Mouse (Mus musculus): ENCODE results near the gene Ankrd31.

GRCm38 (mm10) chr13:96928432-96929039, 180.5 kb downstream of the Ankrd31 start:
- TF ChIP-seq CTCF (IDR thresholded peaks at IDR 0.05 in 2 of 3, conservative IDR thresholded peaks at IDR 0.05 in 1 of 3; ENCODE audit: control insufficient read depth in 1 of 3, insufficient read depth in 1 of 3, low read depth in 2 of 3, low read length in 3 of 3, poor library complexity in 1 of 3, severe bottlenecking in 1 of 3) = no peak
- no peak for TF ChIP-seq POLR2A (IDR thresholded peaks at IDR 0.05; ENCODE audit: control insufficient read depth in 1 of 2, insufficient read depth in 1 of 2, low read depth in 1 of 2, low read length in 2 of 2, poor library complexity in 1 of 2)
- no peak for TF ChIP-seq GATA1 (IDR thresholded peaks at IDR 0.05; ENCODE audit: low read depth, low read length)
- no peak for TF ChIP-seq CHD1 (IDR thresholded peaks at IDR 0.05; ENCODE audit: low read depth, low read length)
- TF ChIP-seq NELFE (IDR thresholded peaks at IDR 0.05; ENCODE audit: low read depth, low read length) = no peak
- no peak for TF ChIP-seq MEF2A (IDR thresholded peaks at IDR 0.05; ENCODE audit: extremely low read depth, insufficient replicate concordance, low read depth, low read length, poor library complexity, severe bottlenecking)
- TF ChIP-seq BHLHE40 (IDR thresholded peaks at IDR 0.05; ENCODE audit: borderline replicate concordance, low read depth, low read length) = no peak
- no peak for TF ChIP-seq MAFK (IDR thresholded peaks at IDR 0.05; ENCODE audit: borderline replicate concordance, low read depth, low read length)
- no peak for TF ChIP-seq TAL1 (IDR thresholded peaks at IDR 0.05; ENCODE audit: low read length)
- no peak for TF ChIP-seq JUND (IDR thresholded peaks at IDR 0.05; ENCODE audit: low read depth, low read length)
- no peak for TF ChIP-seq ZC3H11A (IDR thresholded peaks at IDR 0.05; ENCODE audit: low read depth, low read length)
- TF ChIP-seq POLR2AphosphoS5 (IDR thresholded peaks at IDR 0.05; ENCODE audit: borderline replicate concordance, low read depth, low read length) = no peak

Data from MEL (cell line).